Mouse (Mus musculus) heart, adult 11 months (tissue): ENCODE data around the gene 6430531B16Rik.

Source experiments
- DNase-seq: peaks from one replicate; pipeline ENCODE4 v3.0.0; 2022

The 6430531B16Rik gene

DNA sequence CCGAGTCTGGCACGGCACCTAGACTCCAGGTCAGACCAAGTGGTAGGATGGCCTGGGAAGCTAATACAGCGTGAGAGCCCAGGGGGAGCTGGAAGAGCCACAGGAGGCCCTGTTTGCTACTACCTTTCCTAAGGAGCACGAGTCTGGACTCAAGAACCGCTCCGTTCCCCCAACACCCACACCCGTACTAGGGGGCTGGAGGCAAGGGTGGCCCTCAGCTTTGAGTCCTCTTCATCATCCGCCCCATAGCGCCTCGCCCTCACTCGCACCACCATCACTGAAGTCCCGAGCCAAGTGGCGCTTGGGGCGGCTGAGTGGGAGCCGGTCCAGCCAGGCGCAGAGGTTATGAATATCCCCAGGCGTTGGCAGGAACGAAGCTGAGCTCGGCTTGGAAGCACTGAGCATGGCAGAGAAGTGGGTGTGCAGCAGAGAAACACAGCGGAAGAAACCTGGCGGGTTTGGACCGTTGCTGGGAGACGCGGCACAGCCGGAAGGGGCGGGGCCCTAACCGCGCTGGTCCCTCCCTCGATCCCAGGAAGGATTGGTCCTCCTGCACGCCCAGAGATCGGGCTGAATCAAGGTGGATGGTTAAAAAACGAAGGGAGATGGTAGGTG is at the start of gene 6430531B16Rik:
Gene 6430531B16Rik, minus strand, starts transcription at position 478 of the 615 bp plus-strand sequence.
- DNase-seq = peak; percentile 97

DNA sequence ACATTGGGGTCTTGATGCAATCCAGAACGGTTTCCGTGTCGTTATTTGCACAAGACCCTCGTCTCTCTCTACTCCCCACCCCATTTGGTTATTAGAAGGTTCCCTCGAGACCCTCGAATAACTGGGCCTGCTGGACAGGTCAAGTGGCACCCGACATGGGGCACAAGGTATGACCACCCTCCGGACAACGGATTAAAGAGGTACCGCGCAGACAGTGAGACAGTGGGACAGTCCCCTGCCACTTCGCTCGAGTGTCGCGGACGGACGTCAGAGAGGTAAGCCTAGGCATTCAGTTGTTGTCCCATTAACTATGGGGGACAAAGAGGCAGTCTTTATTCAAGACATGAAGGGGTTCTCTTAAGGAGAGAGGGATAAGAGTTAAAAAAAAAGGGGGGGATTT is 32.8 kb upstream of the 6430531B16Rik start:
- peak; percentile 60 for DNase-seq

DNA sequence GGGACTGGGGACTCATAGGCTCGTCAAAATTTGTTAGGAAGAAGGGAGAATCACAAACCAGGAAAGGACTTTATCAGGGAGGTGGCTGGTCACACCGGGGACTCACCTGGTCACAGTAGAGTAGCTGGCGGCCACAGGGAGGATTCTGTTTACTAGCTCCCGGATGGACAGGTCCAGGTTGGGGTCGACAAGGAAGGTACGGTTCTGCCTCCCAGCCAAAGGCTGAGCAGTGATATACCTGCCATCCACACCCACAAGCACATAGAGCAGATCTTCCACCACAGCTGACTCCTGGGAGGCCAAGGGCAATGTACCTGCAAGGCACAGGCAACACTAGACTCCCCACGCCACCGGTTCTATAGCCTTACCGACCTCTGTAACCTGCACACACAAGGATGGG is 29.2 kb upstream of the 6430531B16Rik start:
- DNase-seq = peak; percentile 64

DNA sequence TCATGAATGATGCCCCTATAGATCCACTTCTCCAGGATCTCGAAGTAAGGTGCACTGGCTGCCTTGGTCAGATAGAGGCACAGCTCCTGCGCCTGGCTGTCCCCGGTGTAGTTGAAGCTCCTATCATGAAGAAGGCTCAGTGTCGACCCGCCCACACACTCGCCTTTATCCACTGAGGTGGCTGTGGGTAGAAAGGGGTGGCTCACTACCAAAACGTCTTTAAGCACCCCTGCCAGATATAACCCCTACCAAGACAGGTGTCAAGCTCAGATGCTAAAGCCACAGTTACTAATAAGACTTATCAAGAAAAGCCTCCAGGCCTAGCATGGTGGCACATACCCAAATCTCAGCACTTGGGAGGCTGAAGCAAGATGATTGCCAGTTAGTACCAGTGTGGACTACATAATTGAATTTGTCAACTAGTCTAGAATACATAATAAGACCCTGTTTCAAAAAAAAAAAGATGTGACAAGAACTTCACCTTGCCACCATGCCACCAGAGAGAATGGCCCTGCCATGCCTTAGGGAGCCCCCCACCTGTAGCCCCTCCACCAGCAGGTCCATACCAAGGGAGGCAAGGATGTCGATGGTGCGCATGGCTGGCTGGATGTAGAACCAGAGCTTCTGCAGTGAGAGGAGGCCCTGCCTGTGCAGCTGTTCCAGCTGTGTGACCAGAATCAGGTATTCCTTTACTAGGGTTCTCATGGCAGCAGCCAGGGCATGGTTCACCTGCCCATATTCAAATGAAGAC is 28.5 kb upstream of the 6430531B16Rik start:
- DNase-seq = peak; percentile 73

DNA sequence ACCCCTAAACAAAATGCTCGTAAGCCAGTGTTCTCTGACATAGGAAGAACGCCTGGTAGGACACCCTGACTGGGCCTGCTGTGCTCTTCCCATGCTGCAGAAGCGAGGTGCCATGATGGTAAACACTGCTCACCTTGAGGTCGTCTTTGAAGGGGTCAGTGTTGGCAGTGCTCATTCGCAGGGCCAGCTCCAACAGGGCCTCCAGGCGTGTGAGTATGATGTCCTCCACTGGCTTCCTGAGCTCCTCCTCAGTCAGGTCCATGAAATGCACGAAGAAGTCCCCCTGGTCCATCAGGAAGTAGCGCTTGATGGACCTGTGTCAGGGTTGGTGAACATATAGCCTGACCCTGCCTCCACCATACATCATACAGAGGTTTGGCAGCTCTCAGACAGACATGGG is 26.1 kb upstream of the 6430531B16Rik start:
- peak; percentile 80 for DNase-seq

DNA sequence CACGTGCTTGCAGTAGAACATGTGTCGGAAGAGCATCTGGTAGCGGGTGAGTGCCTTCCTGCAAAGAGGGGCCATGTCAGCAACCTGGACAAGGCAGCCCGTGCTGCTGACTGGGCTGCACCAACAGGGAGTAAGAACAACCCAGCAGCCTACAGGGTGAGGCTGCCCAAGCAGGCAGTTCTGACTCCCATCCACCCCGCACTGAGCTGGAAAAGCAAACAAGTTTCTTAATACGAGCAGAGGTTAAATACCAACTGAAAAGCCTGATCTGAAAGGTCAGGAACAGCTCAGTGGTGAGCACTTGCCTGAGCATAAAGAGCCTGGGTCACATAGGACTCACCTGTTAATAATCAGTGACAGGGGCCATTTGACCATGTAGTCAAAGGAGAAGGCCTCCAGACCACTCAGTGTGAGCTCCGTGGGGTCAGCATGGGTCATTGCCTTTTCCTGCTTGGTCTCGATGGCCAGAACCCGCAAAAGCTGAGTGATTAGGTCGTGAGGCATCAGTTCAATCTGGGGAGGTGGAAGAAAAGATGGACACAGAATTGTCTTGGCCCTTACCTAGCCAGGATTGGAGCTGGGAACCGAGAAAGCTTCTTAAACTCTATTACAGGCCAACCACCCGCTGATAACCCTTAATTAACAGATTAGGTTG is 22.7 kb upstream of the 6430531B16Rik start:
- peak; percentile 53 for DNase-seq

- DNase-seq = peak; percentile 71
Measured at GRCm38 (mm10) chr7:139998691-139999350, 20.3 kb upstream of the 6430531B16Rik start.

- DNase-seq = peak; percentile 91
Measured at GRCm38 (mm10) chr7:139994676-139995075, 16.1 kb upstream of the 6430531B16Rik start.

DNA sequence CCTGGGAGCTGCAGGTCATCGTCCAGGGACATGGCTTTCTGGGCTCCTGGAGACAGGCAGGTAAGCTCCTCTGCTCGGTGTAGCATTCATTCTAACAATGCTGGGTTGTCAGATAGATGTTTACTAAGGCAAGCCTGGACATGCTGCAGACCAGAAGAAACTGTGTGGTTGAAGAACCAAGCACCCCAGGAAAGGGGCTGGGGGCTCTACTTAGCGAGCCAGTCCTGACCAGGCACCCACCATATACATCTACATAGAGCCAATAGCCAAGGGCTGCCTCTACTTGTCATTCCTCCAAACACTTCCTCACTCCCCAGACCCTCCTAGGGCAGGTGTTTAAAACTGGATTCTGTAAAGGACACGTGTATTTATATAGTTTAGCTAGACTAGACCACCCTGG is 15.6 kb upstream of the 6430531B16Rik start:
- peak; percentile 70 for DNase-seq

GRCm38 (mm10) chr7:139993532-139993931 is 15.0 kb upstream of the 6430531B16Rik start:
- peak; percentile 61 for DNase-seq

DNA sequence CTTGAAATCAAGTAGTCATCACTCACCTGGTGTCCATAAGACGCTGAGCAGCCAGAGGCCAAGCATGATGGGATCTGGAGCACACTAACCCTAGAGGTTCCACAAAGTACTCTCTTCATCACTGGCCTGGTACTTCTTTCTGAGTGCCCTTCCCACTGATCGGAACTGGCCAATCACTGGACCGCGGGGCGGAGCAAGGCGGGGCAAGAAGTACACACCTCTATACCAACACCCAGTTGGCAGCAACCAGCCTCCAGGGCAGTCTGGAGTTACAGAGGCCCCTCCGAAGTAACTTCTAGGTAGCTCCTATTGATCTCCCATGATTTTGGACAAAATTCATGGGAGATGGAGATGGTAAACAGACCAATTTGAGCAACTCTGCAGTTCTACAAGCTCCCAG is 13.9 kb upstream of the 6430531B16Rik start, which contains the start of gene Adam8:
Gene Adam8, minus strand, starts transcription at position 157 of the 400 bp plus-strand sequence.
- no peak for DNase-seq

DNA sequence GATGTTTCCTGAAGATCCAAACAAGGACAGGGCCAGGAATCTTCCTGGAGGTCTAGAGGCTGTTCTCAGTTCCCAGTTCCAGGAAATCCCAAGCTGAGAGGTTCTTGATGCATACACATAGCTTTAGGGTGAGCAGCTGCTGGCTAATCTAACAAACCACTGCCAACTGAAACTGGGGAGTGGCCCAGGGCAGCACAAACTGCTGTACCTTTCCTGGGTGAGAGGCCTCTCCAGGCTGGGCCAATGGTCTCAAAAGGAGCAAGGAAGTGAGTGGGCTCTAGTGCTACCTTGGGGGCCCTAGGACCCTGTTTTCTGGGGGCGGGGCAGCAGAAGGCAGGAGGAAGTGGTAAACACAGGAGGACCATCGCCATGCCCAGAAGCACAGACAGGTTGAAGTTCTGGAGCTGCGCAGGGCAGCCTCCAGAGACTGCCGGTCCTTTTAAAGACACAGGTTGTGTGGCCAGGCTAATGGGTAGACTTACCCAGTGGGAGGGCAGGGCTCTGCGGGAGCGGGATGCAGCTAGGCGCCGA is 12.4 kb upstream of the 6430531B16Rik start:
- DNase-seq = no peak

DNA sequence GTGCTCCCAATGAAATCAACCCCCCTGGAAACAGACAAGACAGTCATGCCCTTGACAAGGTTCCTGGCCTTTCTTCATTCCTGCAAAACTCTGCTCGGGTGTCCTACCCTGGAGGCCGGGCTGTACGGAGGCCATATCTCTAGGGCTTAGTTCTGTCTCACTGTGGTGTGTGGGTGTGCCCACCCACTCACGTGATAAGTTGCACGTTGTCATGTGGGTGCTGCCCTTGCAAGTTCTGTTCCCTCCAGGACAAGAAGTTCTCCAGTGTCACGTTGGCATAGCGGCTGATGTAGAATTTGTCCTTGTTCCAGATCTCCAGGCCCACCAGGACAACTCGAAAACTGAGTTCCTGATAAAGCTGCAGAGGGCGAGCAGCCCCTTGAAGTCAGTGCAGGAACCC is 9.7 kb upstream of the 6430531B16Rik start:
- no peak for DNase-seq

DNA sequence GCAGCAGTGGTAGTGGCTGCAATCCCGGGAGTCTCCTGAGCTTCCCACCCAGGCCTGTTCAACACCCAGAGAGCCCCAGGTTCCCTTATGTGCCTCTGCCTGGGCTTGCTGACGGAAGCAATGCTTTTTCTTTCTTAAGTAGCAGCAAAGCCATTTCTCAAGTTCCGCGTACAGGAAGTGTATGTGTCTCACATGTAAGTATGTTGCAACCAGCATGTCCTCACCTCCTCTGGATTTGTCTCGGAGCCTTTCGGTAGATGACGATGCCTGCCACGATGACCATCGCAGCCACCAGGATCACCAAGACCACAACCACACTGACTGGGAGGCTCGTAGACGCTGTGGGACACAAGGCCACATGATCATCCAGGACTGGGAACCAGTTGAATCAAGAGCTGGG is 6.0 kb upstream of the 6430531B16Rik start:
- DNase-seq = no peak

DNA sequence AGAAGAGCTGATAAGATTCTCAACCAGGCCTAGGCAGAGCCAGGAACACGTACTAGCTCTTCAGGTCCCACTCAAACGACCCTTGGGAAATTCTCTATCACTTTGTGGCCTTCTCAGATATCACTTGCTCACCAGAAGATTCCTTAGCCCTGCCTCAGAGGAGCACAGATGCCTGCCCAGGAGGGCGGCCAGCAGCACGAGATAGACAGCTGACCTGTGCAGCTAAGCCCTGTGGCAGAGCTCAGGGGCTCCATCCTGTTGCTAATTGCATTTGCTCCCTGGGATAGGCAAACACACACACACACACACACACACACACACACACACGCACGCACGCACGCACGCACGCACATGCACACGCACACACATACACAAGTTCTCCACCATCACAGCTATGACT is 3.5 kb upstream of the 6430531B16Rik start:
- no peak for DNase-seq

GRCm38 (mm10) chr7:139980778-139981177 is 2.2 kb upstream of the 6430531B16Rik start:
- no peak for DNase-seq

DNA sequence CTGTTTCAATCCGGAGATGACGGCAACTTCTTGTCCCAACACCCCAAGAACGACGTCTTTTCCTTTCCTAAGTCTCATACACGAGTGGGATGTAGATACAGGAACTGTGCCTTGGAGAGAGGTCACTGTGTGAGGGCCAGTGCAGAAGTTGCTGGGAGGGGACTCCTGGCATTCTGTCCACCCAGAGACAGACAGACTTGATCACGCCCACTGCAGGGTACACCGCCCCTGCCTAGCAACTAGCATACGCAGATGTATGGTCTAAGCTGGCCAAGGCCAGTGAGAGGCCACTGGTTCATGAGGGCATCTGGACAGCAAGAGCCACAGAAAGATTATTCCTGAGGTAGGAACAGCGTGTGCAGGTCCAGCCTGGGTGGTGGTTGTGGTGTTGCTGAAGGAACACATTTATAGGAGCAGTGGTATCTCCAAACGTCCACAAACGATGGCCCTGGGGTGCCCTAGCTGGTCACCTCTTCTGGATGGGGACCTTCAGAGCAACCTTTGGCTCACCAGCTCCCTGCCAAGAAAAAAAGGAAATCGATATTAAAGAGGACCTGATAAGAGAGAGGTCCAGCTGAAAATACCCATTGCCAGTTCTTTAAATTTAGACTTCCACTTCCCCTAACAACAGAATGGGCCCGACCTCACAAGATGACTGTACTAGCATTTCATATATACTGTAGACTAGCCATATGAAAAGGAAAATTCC is 610 bp upstream of the 6430531B16Rik start:
- peak; percentile 94 for DNase-seq

GRCm38 (mm10) chr7:139975471-139975870 is 3.1 kb downstream of the 6430531B16Rik start:
- DNase-seq = no peak

- no peak for DNase-seq
Measured at GRCm38 (mm10) chr7:139974307-139974706, 4.2 kb downstream of the 6430531B16Rik start.

- DNase-seq = no peak
Measured at GRCm38 (mm10) chr7:139972923-139973331, 5.6 kb downstream of the 6430531B16Rik start.

GRCm38 (mm10) chr7:139971436-139971835 is 7.1 kb downstream of the 6430531B16Rik start:
- DNase-seq = no peak

DNA sequence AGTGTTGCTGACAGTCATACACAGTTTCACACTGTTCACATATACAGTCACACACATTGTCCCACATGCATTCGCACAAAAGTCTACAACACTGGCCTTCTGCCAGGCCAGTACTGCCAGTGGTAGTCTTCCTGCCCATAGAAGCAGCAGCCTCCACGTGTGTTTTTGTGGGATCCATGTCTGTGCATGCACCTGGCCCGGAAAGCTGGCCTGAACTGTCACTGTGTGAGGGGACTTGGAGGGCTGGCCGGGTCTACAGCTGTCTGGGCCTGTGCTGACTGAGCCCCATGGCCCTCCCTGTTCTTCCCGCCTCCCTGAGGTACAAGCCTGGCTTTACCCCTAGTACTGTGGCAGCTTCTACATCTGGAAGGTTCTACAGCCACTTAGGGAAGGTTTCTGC is 7.6 kb downstream of the 6430531B16Rik start:
- DNase-seq = no peak
